Mouse (Mus musculus) ES-Bruce4 (cell line): ENCODE results near the gene Rpl18.

ENCODE experiments used
- CTCF ChIP-seq: IDR thresholded peaks from one replicate; pipeline ENCODE4 v1.8.1; 2011; ENCODE audit warnings: low read depth, low read length
- EP300 ChIP-seq: IDR thresholded peaks from 2 replicates; pipeline ENCODE4 v1.6.1; 2011; ENCODE audit warnings: low read depth, low read length; ENCODE audit not compliant: insufficient read depth
- POLR2A ChIP-seq: IDR thresholded peaks from one replicate; pipeline ENCODE4 v1.8.1; 2011; ENCODE audit warnings: low read length; ENCODE audit not compliant: insufficient read depth

- no peak for TF ChIP-seq POLR2A
- peak; percentile 33 for TF ChIP-seq CTCF
- no peak for TF ChIP-seq EP300
These were observed 27.1 kb downstream of the Rpl18 start for GRCm38 (mm10) chr7:45742338-45742737.
